Mouse (Mus musculus): Measurements from ENCODE around the gene Plch2.

DNA sequence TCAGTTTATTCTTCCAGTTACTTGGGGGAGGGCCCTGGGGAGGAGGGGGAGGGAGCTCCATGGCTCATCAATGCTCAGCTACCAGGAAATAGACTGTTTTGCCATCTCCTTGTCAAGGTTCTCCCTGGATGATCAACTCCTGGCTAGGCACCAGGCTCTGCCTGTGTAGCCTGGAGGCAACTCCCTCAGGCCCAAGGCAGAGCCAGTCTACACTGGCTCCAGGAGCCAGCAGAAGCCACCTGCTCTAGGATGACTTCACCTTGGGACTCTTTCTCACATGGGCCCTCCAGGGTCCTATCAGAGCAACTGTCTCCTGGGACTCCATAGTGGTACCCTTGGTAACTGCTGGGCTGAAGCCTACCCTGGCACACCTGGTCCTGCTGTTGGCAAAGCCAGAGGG, 48.5 kb downstream of the Plch2 start:
- no peak for TF ChIP-seq CTCF (IDR thresholded peaks at IDR 0.05; ENCODE audit: control insufficient read depth, insufficient read depth, insufficient read length)
- no peak for TF ChIP-seq MAX (IDR thresholded peaks at IDR 0.05)
- TF ChIP-seq FOSL1 (IDR thresholded peaks at IDR 0.05; ENCODE audit: insufficient read depth, low read length, poor library complexity, severe bottlenecking): no peak
